Mouse (Mus musculus) MEL (cell line): ENCODE measurements at regions not wholly inside any gene's neighbourhood (a gene's known extent, or its start where the extent isn't known, plus 50 kb on each side); places are given as distances from the start of the nearest gene placed in this dataset.

Source experiments
- DNase-seq: peaks from one replicate; pipeline ENCODE4 v3.0.0; 2011; ENCODE audit warnings: low read depth, low spot score
- H3K27ac ChIP-seq: 2 replicates; pipeline ENCODE4 v1.5.1; 2012; ENCODE audit warnings: low read depth, mild to moderate bottlenecking, control low read depth, low read length, moderate library complexity; ENCODE audit not compliant: control insufficient read depth
- H3K27me3 ChIP-seq, 2 experiments: fragments of 150-350 bp in 1 of 2; sonication (generic) in 1 of 2; 2 replicates each; pipeline ENCODE4 v1.6.1; 2012; ENCODE audit warnings: low read length in 2 of 2, mild to moderate bottlenecking in 2 of 2, improper control_type of control experiment in 1 of 2, moderate library complexity in 1 of 2; ENCODE audit not compliant: insufficient read depth in 2 of 2, control insufficient read depth in 1 of 2
- H3K36me3 ChIP-seq, 2 experiments: 2 replicates each; pipeline ENCODE4 v1.6.1; 2012 to 2014; ENCODE audit warnings: low read length in 2 of 2, improper control_type of control experiment in 1 of 2, inconsistent platforms in 1 of 2, mild to moderate bottlenecking in 1 of 2; ENCODE audit not compliant: insufficient read depth in 2 of 2, control insufficient read depth in 1 of 2
- H3K4me1 ChIP-seq, 2 experiments: fragments of 150-350 bp in 1 of 2; sonication (generic) in 1 of 2; 2 replicates each; pipeline ENCODE4 v1.6.1; 2012; ENCODE audit warnings: low read length in 2 of 2, improper control_type of control experiment in 1 of 2, mild to moderate bottlenecking in 1 of 2; ENCODE audit not compliant: insufficient read depth in 2 of 2, control insufficient read depth in 1 of 2
- H3K4me3 ChIP-seq, 2 experiments: fragments of 150-350 bp in 1 of 2; sonication (generic) in 1 of 2; 2 replicates each; pipeline ENCODE4 v1.5.1; 2012; ENCODE audit warnings: low read depth in 2 of 2, low read length in 2 of 2, mild to moderate bottlenecking in 2 of 2, moderate library complexity in 2 of 2, control low read depth in 1 of 2, improper control_type of control experiment in 1 of 2; ENCODE audit not compliant: control insufficient read depth in 1 of 2, insufficient read depth in 1 of 2
- H3K79me2 ChIP-seq: 2 replicates; pipeline ENCODE4 v1.6.1; 2012; ENCODE audit warnings: mild to moderate bottlenecking, low read length, moderate library complexity; ENCODE audit not compliant: control insufficient read depth, poor library complexity, insufficient read depth
- H3K9ac ChIP-seq: 2 replicates; pipeline ENCODE4 v1.6.1; 2012; ENCODE audit warnings: low read depth, mild to moderate bottlenecking, control low read depth, low read length, moderate library complexity; ENCODE audit not compliant: control insufficient read depth, poor library complexity, severe bottlenecking
- H3K9me3 ChIP-seq: fragments of 150-350 bp; sonication (generic); replicated peaks from 2 replicates; pipeline ENCODE4 v1.6.1; 2012; ENCODE audit warnings: mild to moderate bottlenecking, low read length, improper control_type of control experiment, moderate library complexity; ENCODE audit not compliant: insufficient read depth
- CHD1 ChIP-seq: IDR thresholded peaks from 2 replicates; pipeline ENCODE4 v1.6.1; 2012; ENCODE audit warnings: low read depth, mild to moderate bottlenecking, inconsistent platforms, low read length, improper control_type of control experiment
- CTCF ChIP-seq, 3 experiments: IDR thresholded peaks in 2 of 3; conservative IDR thresholded peaks in 1 of 3; 2 replicates each; pipeline ENCODE4 v1.5.1; 2011 to 2012; ENCODE audit warnings: low read length in 3 of 3, low read depth in 2 of 3, mild to moderate bottlenecking in 2 of 3, improper control_type of control experiment in 1 of 3, inconsistent platforms in 1 of 3, mixed read lengths in 1 of 3, moderate library complexity in 1 of 3; ENCODE audit not compliant: control insufficient read depth in 1 of 3, insufficient read depth in 1 of 3, poor library complexity in 1 of 3, severe bottlenecking in 1 of 3
- ELF1 ChIP-seq: IDR thresholded peaks from 2 replicates; pipeline ENCODE4 v1.6.1; 2014; ENCODE audit warnings: low read depth, mild to moderate bottlenecking, inconsistent platforms, low read length, improper control_type of control experiment, moderate library complexity
- EP300 ChIP-seq, 2 experiments: IDR thresholded peaks; 2 replicates each; pipeline ENCODE4 v1.6.1; 2011; ENCODE audit warnings: improper control_type of control experiment in 2 of 2, low read length in 2 of 2, low read depth in 1 of 2, mild to moderate bottlenecking in 1 of 2
- GATA1 ChIP-seq: IDR thresholded peaks from 2 replicates; pipeline ENCODE4 v1.6.1; 2011; ENCODE audit warnings: low read depth, low read length, improper control_type of control experiment
- KAT2A ChIP-seq: conservative IDR thresholded peaks from 2 replicates; pipeline ENCODE4 v1.6.1; 2012; ENCODE audit warnings: low read depth, low read length, improper control_type of control experiment, inconsistent platforms
- MAFK ChIP-seq: IDR thresholded peaks from 2 replicates; pipeline ENCODE4 v1.6.1; 2011; ENCODE audit warnings: low read depth, mild to moderate bottlenecking, low read length, improper control_type of control experiment, borderline replicate concordance
- MEF2A ChIP-seq: IDR thresholded peaks from 2 replicates; pipeline ENCODE4 v1.6.1; 2014; ENCODE audit warnings: low read depth, mild to moderate bottlenecking, inconsistent platforms, low read length, improper control_type of control experiment; ENCODE audit not compliant: poor library complexity, insufficient replicate concordance, severe bottlenecking; ENCODE audit errors: extremely low read depth
- MYB ChIP-seq: IDR thresholded peaks from 2 replicates; pipeline ENCODE4 v1.6.1; 2011; ENCODE audit warnings: mild to moderate bottlenecking, low read depth, low read length, improper control_type of control experiment
- NRF1 ChIP-seq: IDR thresholded peaks from 2 replicates; pipeline ENCODE4 v1.6.1; 2014; ENCODE audit warnings: low read depth, mild to moderate bottlenecking, inconsistent platforms, low read length, improper control_type of control experiment, moderate library complexity; ENCODE audit not compliant: poor library complexity, insufficient read depth, severe bottlenecking
- POLR2AphosphoS2 ChIP-seq: IDR thresholded peaks from 2 replicates; pipeline ENCODE4 v1.6.1; 2011; ENCODE audit warnings: low read length, improper control_type of control experiment
- RCOR1 ChIP-seq: IDR thresholded peaks from 2 replicates; pipeline ENCODE4 v1.6.1; 2012; ENCODE audit warnings: low read depth, mild to moderate bottlenecking, inconsistent platforms, low read length, improper control_type of control experiment
- SIN3A ChIP-seq: IDR thresholded peaks from 2 replicates; pipeline ENCODE4 v1.6.1; 2012; ENCODE audit warnings: low read length, improper control_type of control experiment, inconsistent platforms
- TAL1 ChIP-seq: IDR thresholded peaks from 2 replicates; pipeline ENCODE4 v1.6.1; 2012; ENCODE audit warnings: mild to moderate bottlenecking, inconsistent platforms, low read length, moderate library complexity, mixed read lengths
- TCF12 ChIP-seq: IDR thresholded peaks from 2 replicates; pipeline ENCODE4 v1.6.1; 2014; ENCODE audit warnings: low read depth, mild to moderate bottlenecking, inconsistent platforms, low read length, improper control_type of control experiment, moderate library complexity
- UBTF ChIP-seq: IDR thresholded peaks from 2 replicates; pipeline ENCODE4 v1.6.1; 2012; ENCODE audit warnings: low read depth, mild to moderate bottlenecking, inconsistent platforms, low read length, improper control_type of control experiment, moderate library complexity, borderline replicate concordance; ENCODE audit not compliant: insufficient read depth
- ZNF384 ChIP-seq: IDR thresholded peaks from 2 replicates; pipeline ENCODE4 v1.6.1; 2012; ENCODE audit warnings: low read depth, mild to moderate bottlenecking, inconsistent platforms, low read length, improper control_type of control experiment

DNA sequence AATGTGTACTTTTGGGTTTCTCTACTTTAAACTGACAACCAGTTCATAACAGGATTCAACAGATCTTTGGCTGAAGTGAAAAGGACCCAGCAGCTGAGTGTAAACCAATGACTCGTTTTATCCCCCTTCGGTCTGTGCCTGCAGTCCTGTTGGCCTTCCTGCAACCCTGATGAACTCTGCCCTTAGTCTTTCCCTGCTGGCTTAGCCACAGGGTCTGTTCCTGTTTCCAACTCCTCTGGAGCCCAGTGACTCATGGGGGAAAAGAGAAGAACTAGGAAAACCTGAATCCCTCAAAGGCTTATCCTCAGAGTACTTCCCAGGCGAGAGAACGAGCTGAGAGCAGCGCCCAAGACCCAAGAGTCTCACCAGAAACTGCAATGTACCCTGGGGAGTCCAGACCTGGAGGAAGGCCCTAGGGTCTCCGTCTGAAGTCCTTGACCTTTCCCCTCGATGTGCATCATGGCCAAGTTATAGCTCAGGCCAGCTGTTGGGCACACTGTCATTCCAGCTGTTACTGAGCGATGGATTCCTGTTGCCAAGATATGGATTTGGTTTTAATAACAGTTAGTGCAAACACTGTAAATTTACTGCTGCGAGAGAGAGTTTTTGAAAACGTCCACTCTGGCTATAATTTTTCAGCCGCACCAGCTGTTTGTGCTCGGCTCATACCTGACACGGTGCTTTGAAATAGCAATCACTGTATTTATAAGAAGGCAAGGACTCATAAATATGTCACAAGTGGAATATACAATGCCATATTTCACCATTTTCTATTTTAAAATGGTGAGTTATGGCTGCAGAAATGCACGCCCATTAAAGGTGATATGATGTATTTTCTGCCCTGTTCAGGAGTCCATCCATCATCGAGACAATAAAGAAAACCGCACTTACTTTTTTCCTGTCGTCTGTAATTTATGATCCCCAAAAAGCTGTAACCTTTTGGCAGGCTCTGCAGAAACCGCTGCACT, 63.3 kb upstream of the Zfp703 start:
- Histone ChIP-seq H3K27ac (no peak overlapping the region), H3K9ac (no peak overlapping the region), H3K4me3 (no peak overlapping the region), H3K27me3 (no peaks in the 10 kb centered on the region)
- no peak for TF ChIP-seq RCOR1
- no peak for TF ChIP-seq EP300 (IDR thresholded peaks at IDR 0.05; ENCODE audit: low read depth in 1 of 2, low read length in 2 of 2)
- TF ChIP-seq GATA1, result no peak
- TF ChIP-seq TCF12, result no peak
- TF ChIP-seq ELF1, result no peak
- no peak for TF ChIP-seq UBTF
- no peak for TF ChIP-seq CHD1
- no peak for TF ChIP-seq TAL1
- TF ChIP-seq KAT2A, result no peak
- no peak for TF ChIP-seq SIN3A
- no peak for TF ChIP-seq POLR2AphosphoS2
- no peak for TF ChIP-seq MYB
- no peak for TF ChIP-seq CTCF (IDR thresholded peaks at IDR 0.05 in 2 of 3, conservative IDR thresholded peaks at IDR 0.05 in 1 of 3; ENCODE audit: control insufficient read depth in 1 of 3, insufficient read depth in 1 of 3, low read depth in 2 of 3, low read length in 3 of 3, poor library complexity in 1 of 3, severe bottlenecking in 1 of 3)
- TF ChIP-seq MAFK, result no peak
- TF ChIP-seq MEF2A, result no peak
- TF ChIP-seq, all 39 proteins: peak for 0
- no peak for DNase-seq
- Histone ChIP-seq H3K9me3 (no peaks in the 10 kb centered on the region), H3K36me3 (no peaks in the 10 kb centered on the region), H3K4me1 (no peaks in the 10 kb centered on the region), H3K79me2 (no peaks in the 10 kb centered on the region)

DNA sequence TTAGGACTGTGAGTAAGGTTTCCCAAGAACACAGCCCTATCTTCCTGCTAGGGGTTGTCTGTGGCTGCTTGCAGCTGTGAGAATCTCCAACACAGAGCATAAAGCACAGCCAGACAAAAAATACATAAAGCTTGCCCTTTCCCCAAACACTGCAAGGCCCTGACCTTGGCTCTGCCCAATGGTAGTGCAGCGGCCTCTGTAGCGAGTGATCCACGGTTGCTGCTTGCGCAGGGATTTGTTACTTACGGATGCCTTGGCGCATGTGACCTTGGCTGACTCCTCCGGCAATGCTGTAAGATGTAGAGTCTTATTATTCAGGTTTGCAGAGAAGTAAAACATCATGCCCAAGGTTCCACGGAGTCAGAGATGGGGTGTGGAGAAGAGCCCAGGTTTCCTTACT, 61.4 kb upstream of the Zfp703 start:
- no peak for DNase-seq
- Histone ChIP-seq H3K79me2 (no peaks in the 10 kb centered on the region), H3K27ac (no peak overlapping the region), H3K36me3 (no peaks in the 10 kb centered on the region), H3K9me3 (no peaks in the 10 kb centered on the region), H3K4me1 (no peaks in the 10 kb centered on the region), H3K4me3 (no peak overlapping the region), H3K27me3 (no peaks in the 10 kb centered on the region), H3K9ac (no peak overlapping the region)
- TF ChIP-seq SIN3A (no peak), NRF1 (no peak), KAT2A (no peak), ZNF384 (no peak)
